Mouse (Mus musculus) midbrain, embryonic 13.5 days (tissue): ENCODE results near the gene Man2a2. TPM values are rescaled to one million over a fixed set of nuclear protein-coding genes. Genes with fewer than 3 reads are reported as not detected.

Experiments
- ATAC-seq: fragments of 200-750 bp; cut with Nextera tagmentation; 2 replicates; pipeline ENCODE4 v1.8.0; 2017; ENCODE audit warnings: mild to moderate bottlenecking, moderate TSS enrichment, moderate library complexity
- H3K27ac ChIP-seq: fragments of 300-500 bp; sonication (generic); 2 replicates; pipeline ENCODE4 v1.5.1; 2015; ENCODE audit warnings: inconsistent platforms, mild to moderate bottlenecking, moderate library complexity
- H3K27me3 ChIP-seq: fragments of 300-500 bp; sonication (generic); 2 replicates; pipeline ENCODE4 v1.6.1; 2015; ENCODE audit warnings: mild to moderate bottlenecking, inconsistent platforms
- H3K36me3 ChIP-seq: fragments of 300-500 bp; sonication (generic); 2 replicates; pipeline ENCODE4 v1.6.1; 2015; ENCODE audit warnings: mild to moderate bottlenecking, inconsistent platforms
- H3K4me1 ChIP-seq: fragments of 300-500 bp; sonication (generic); replicated peaks from 2 replicates; pipeline ENCODE4 v1.6.1; 2015; ENCODE audit warnings: inconsistent platforms
- H3K4me2 ChIP-seq: fragments of 300-500 bp; sonication (generic); replicated peaks from 2 replicates; pipeline ENCODE4 v1.6.1; 2015; ENCODE audit warnings: moderate library complexity, mild to moderate bottlenecking, inconsistent platforms
- H3K4me3 ChIP-seq: fragments of 300-500 bp; sonication (generic); replicated peaks from 2 replicates; pipeline ENCODE4 v1.5.1; 2015; ENCODE audit warnings: mild to moderate bottlenecking, inconsistent platforms
- H3K9ac ChIP-seq: fragments of 300-500 bp; sonication (generic); replicated peaks from 2 replicates; pipeline ENCODE4 v1.6.1; 2015; ENCODE audit warnings: mild to moderate bottlenecking, inconsistent platforms
- H3K9me3 ChIP-seq: fragments of 300-500 bp; sonication (generic); 2 replicates; pipeline ENCODE4 v1.6.1; 2016; ENCODE audit warnings: mild to moderate bottlenecking, inconsistent platforms
- WGBS: fragments of 180-500 bp; shearing (Covaris S2); methylation state at CpG from one replicate; pipeline ENCODE4 v1.1.7; 2015; 5-methylcytosine and 5-hydroxymethylcytosine counted together
- polyA plus RNA-seq: library from polyadenylated mRNA; unstranded; fragments of >200 nt; fragmentation: Nextera tagmentation; extraction: Ambion mirVana; gene quantifications from 2 replicates; pipeline ENCODE4 v1.2.1, GENCODE M21; 2015

Gene Man2a2
- polyA plus RNA-seq, 1 experiment from 2014 or later = 21.3 TPM

GRCm38 (mm10) chr7:80375376-80376039 is 4.3 kb upstream of the Man2a2 start:
- no peak overlapping the region for H3K4me2 ChIP-seq
- 0 out of 2 replicates have a peak, but pooled peaks cover 9% of the 10 kb centered on the region for H3K27me3 ChIP-seq
- no peak for ATAC-seq
- no peaks in the 10 kb centered on the region for H3K36me3 ChIP-seq
- no peak overlapping the region for H3K9ac ChIP-seq
- WGBS = 90% methylated on average over 9 of the region's 9 CpGs
- H3K27ac ChIP-seq = no peak overlapping the region
- H3K4me3 ChIP-seq = no peak overlapping the region
- H3K9me3 ChIP-seq = no peaks in the 10 kb centered on the region
- peaks cover 13% of the 10 kb centered on the region for H3K4me1 ChIP-seq

- Histone ChIP-seq H3K4me1 (peaks cover 20% of the 10 kb centered on the region), H3K27me3 (0 out of 2 replicates have a peak, but pooled peaks cover 9% of the 10 kb centered on the region), H3K27ac (no peak overlapping the region), H3K36me3 (no peaks in the 10 kb centered on the region), H3K4me3 (no peak overlapping the region), H3K9ac (no peak overlapping the region), H3K4me2 (no peak overlapping the region), H3K9me3 (no peaks in the 10 kb centered on the region)
- 92% methylated on average over 3 of the region's 3 CpGs for WGBS
- no peak for ATAC-seq
These were observed 3.6 kb upstream of the Man2a2 start for GRCm38 (mm10) chr7:80374733-80375132.

GRCm38 (mm10) chr7:80374280-80374679 is 3.1 kb upstream of the Man2a2 start:
- Histone ChIP-seq H3K9me3 (no peaks in the 10 kb centered on the region), H3K9ac (no peak overlapping the region), H3K36me3 (no peaks in the 10 kb centered on the region), H3K27me3 (0 out of 2 replicates have a peak, but pooled peaks cover 9% of the 10 kb centered on the region), H3K4me2 (no peak overlapping the region), H3K27ac (no peak overlapping the region), H3K4me3 (no peak overlapping the region), H3K4me1 (peaks cover 25% of the 10 kb centered on the region)
- WGBS = 71% methylated on average over 3 of the region's 3 CpGs
- ATAC-seq = no peak

GRCm38 (mm10) chr7:80373850-80374249 is 2.7 kb upstream of the Man2a2 start:
- WGBS = 83% methylated on average over 12 of the region's 12 CpGs

GRCm38 (mm10) chr7:80373352-80373751 is 2.2 kb upstream of the Man2a2 start:
- Histone ChIP-seq H3K27ac (no peak overlapping the region), H3K36me3 (peaks cover 3% of the 10 kb centered on the region), H3K4me2 (no peak overlapping the region), H3K27me3 (0 out of 2 replicates have a peak, but pooled peaks cover 9% of the 10 kb centered on the region), H3K9me3 (no peaks in the 10 kb centered on the region), H3K4me1 (peaks cover 29% of the 10 kb centered on the region), H3K9ac (no peak overlapping the region), H3K4me3 (no peak overlapping the region)
- WGBS = 87% methylated on average over 4 of the region's 4 CpGs
- ATAC-seq = no peak

More at GRCm38 (mm10) chr7:80373850-80374249, 2.7 kb upstream of the Man2a2 start:
- Histone ChIP-seq H3K27me3 (0 out of 2 replicates have a peak, but pooled peaks cover 9% of the 10 kb centered on the region), H3K4me2 (no peak overlapping the region), H3K9me3 (no peaks in the 10 kb centered on the region), H3K27ac (no peak overlapping the region), H3K4me1 (peaks cover 29% of the 10 kb centered on the region), H3K4me3 (no peak overlapping the region), H3K9ac (no peak overlapping the region), H3K36me3 (no peaks in the 10 kb centered on the region)
- no peak for ATAC-seq

- Histone ChIP-seq H3K4me1 (peaks cover 29% of the 10 kb centered on the region), H3K9ac (no peak overlapping the region), H3K36me3 (peaks cover 10% of the 10 kb centered on the region), H3K4me3 (no peak overlapping the region), H3K27me3 (0 out of 2 replicates have a peak, but pooled peaks cover 9% of the 10 kb centered on the region), H3K4me2 (no peak overlapping the region), H3K27ac (no peak overlapping the region), H3K9me3 (no peaks in the 10 kb centered on the region)
- ATAC-seq = no peak
- 52% methylated on average over 2 of the region's 2 CpGs for WGBS
These were observed 1.5 kb upstream of the Man2a2 start for GRCm38 (mm10) chr7:80372667-80373066.

- 78% methylated on average over 3 of the region's 3 CpGs for WGBS
- H3K9ac ChIP-seq = no peak overlapping the region
- no peak for ATAC-seq
- no peaks in the 10 kb centered on the region for H3K9me3 ChIP-seq
- H3K4me1 ChIP-seq = peaks cover 29% of the 10 kb centered on the region
- 0 out of 2 replicates have a peak, but pooled peaks cover 9% of the 10 kb centered on the region for H3K27me3 ChIP-seq
- no peak overlapping the region for H3K4me2 ChIP-seq
- H3K27ac ChIP-seq = no peak overlapping the region
- H3K36me3 ChIP-seq = peaks cover 15% of the 10 kb centered on the region
- no peak overlapping the region for H3K4me3 ChIP-seq
These were observed 991 bp upstream of the Man2a2 start for GRCm38 (mm10) chr7:80372166-80372565.

GRCm38 (mm10) chr7:80370649-80371040 is 530 bp downstream of the Man2a2 start:
- Histone ChIP-seq H3K4me3 (peak overlapping the region; percentile 86), H3K27me3 (0 out of 2 replicates have a peak, but pooled peaks cover 9% of the 10 kb centered on the region), H3K27ac (peak overlapping the region; percentile 83), H3K4me2 (peak overlapping the region; percentile 61), H3K9me3 (no peaks in the 10 kb centered on the region), H3K36me3 (peaks cover 30% of the 10 kb centered on the region), H3K9ac (peak overlapping the region; percentile 91), H3K4me1 (peaks cover 19% of the 10 kb centered on the region)
- 0% methylated on average over 31 of the region's 31 CpGs for WGBS
- peak; percentile 62 for ATAC-seq

- Histone ChIP-seq H3K4me3 (peak overlapping the region; percentile 86), H3K4me1 (peaks cover 16% of the 10 kb centered on the region), H3K9ac (peak overlapping the region; percentile 91), H3K27ac (peak overlapping the region; percentile 83; the same call in 1 of the 2 replicates), H3K4me2 (peak overlapping the region; percentile 61), H3K9me3 (no peaks in the 10 kb centered on the region), H3K36me3 (peaks cover 33% of the 10 kb centered on the region), H3K27me3 (0 out of 2 replicates have a peak, but pooled peaks cover 9% of the 10 kb centered on the region)
- 62% methylated on average over 4 of the region's 4 CpGs for WGBS
- 0 out of 2 replicates have a peak, but pooled peaks have one; percentile 1 for ATAC-seq
These were observed 1.2 kb downstream of the Man2a2 start for GRCm38 (mm10) chr7:80369967-80370431.

GRCm38 (mm10) chr7:80369461-80369860 is 1.7 kb downstream of the Man2a2 start:
- Histone ChIP-seq H3K27ac (no peak overlapping the region), H3K9ac (peak overlapping the region; percentile 91; the same call in 1 of the 2 replicates), H3K4me2 (peak overlapping the region; percentile 61), H3K27me3 (0 out of 2 replicates have a peak, but pooled peaks cover 7% of the 10 kb centered on the region), H3K9me3 (no peaks in the 10 kb centered on the region), H3K36me3 (peaks cover 38% of the 10 kb centered on the region), H3K4me3 (peak overlapping the region; percentile 86), H3K4me1 (peaks cover 16% of the 10 kb centered on the region)
- no peak for ATAC-seq
- WGBS = 78% methylated on average over 5 of the region's 5 CpGs

GRCm38 (mm10) chr7:80368635-80369421 is 2.3 kb downstream of the Man2a2 start:
- peak overlapping the region; percentile 61 for H3K4me2 ChIP-seq
- ATAC-seq = no peak

GRCm38 (mm10) chr7:80368009-80368408 is 3.2 kb downstream of the Man2a2 start:
- Histone ChIP-seq H3K27me3 (no peaks in the 10 kb centered on the region), H3K9me3 (no peaks in the 10 kb centered on the region), H3K27ac (no peak overlapping the region), H3K4me1 (peaks cover 16% of the 10 kb centered on the region), H3K4me3 (no peak overlapping the region), H3K4me2 (no peak overlapping the region), H3K36me3 (peaks cover 53% of the 10 kb centered on the region), H3K9ac (no peak overlapping the region)
- no peak for ATAC-seq
- whole genome bisulfite sequencing = 87% methylated on average over 9 of the region's 9 CpGs

More at GRCm38 (mm10) chr7:80368635-80369421, 2.3 kb downstream of the Man2a2 start:
- Histone ChIP-seq H3K36me3 (peaks cover 45% of the 10 kb centered on the region), H3K9me3 (no peaks in the 10 kb centered on the region), H3K9ac (peak overlapping the region; percentile 33; the same call in 1 of the 2 replicates), H3K27me3 (0 out of 2 replicates have a peak, but pooled peaks cover under 1% of the 10 kb centered on the region), H3K4me3 (0 out of 2 replicates have a peak overlapping the region, but pooled peaks have one; percentile 86), H3K27ac (no peak overlapping the region), H3K4me1 (peaks cover 16% of the 10 kb centered on the region)
- WGBS = 92% methylated on average over 20 of the region's 20 CpGs
